Comparison of ENCODE assay signal across 8 mouse cellular contexts in genomic region chr2:30132801-30133612, GRCm38 (mm10). TPM values are rescaled to one million over a fixed set of nuclear protein-coding genes. Genes with fewer than 3 reads are reported as not detected.
A peak's percentile ranks its signal among the peaks of the same experiment; 100 is the strongest.
DNase-seq lines count a peak whose midpoint lies in the region; ATAC-seq and TF ChIP-seq lines count a peak whose summit lies in the region.

No protein-coding gene starts in this region.

- ATAC-seq in heart, embryonic 13.5 days (ENCODE audit: extremely low read depth, insufficient number of reproducible peaks, low FRiP score, low TSS enrichment), result no peak
- ATAC-seq in megakaryocyte, adult 5-6 weeks (ENCODE audit: poor library complexity, severe bottlenecking), result peak; percentile 39

- peaks cover 29% of the 10 kb centered on the region for H3K36me3 ChIP-seq in heart, embryonic 13.5 days

- peak; percentile 12 for DNase-seq in embryo, embryonic 10.5 days (ENCODE audit: low spot score)
- no peak for DNase-seq in embryo, embryonic 10 days (ENCODE audit: low spot score)
- DNase-seq in kidney, postnatal 10 days, result peak; percentile 78
- no peak for DNase-seq in layer of hippocampus, adult 8-10 months (ENCODE audit: low spot score in 2 of 2)
- DNase-seq in retina, postnatal 1 day, result no peak

- peak overlapping the region; percentile 67 for H3K4me3 ChIP-seq in cortical plate, adult 2 months (ENCODE audit: insufficient read depth, low read length)
- peak overlapping the region; percentile 91 for H3K4me3 ChIP-seq in heart, embryonic 13.5 days

- TF ChIP-seq POLR2A in cortical plate, adult 2 months (IDR thresholded peaks at IDR 0.05; ENCODE audit: extremely low read depth, insufficient read depth, low read length), result no peak

- H3K9ac ChIP-seq in heart, embryonic 13.5 days, result peak overlapping the region; percentile 95

- peak overlapping the region; percentile 24; the same call in 1 of the 2 replicates for H3K27ac ChIP-seq in cortical plate, adult 2 months (ENCODE audit: insufficient read depth, low read length)
- H3K27ac ChIP-seq in heart, embryonic 13.5 days (replicated peaks), result peak overlapping the region; percentile 90

- WGBS in heart, embryonic 13.5 days, result 19% methylated on average over 16 of the region's 16 CpGs

- no peaks in the 10 kb centered on the region for H3K9me3 ChIP-seq in heart, embryonic 13.5 days

- H3K4me1 ChIP-seq in cortical plate, adult 2 months (ENCODE audit: control insufficient read depth, insufficient read depth, low read length), result peaks cover 2% of the 10 kb centered on the region; the same call in 1 of the 2 replicates
- peaks cover 24% of the 10 kb centered on the region for H3K4me1 ChIP-seq in heart, embryonic 13.5 days

- H3K4me2 ChIP-seq in heart, embryonic 13.5 days, result peak overlapping the region; percentile 84

- H3K27me3 ChIP-seq in heart, embryonic 13.5 days (replicated peaks), result no peaks in the 10 kb centered on the region

- TF ChIP-seq CTCF in cortical plate, adult 2 months (IDR thresholded peaks at IDR 0.05; ENCODE audit: extremely low read depth, insufficient read depth, low read length), result no peak

RNA-seq across cellular contexts. Expression of gene Tbc1d13, which starts 0.5 kb away (rescaled TPM):
- 43.4 and 43.8 TPM in 2 replicates for polyA plus RNA-seq in cortical plate, adult 2 months (2012; rRNA removed)
- polyA plus RNA-seq in heart, embryonic 13.5 days (2015; fragmentation: Nextera tagmentation; extraction: Ambion mirVana), result 5.1 and 5.5 TPM in 2 replicates
- 21.2 and 25.8 TPM in 2 replicates for total RNA-seq in megakaryocyte, adult 5-6 weeks (2015)
- 36.5 and 50.0 TPM in 2 replicates for total RNA-seq in megakaryocyte, adult 5-6 weeks (2017)
- total RNA-seq in layer of hippocampus, adult 8-10 months (2022), result 10 to 100 TPM; 49.6 to 61.9 (median 58.5) TPM

RNA-seq across cellular contexts. Expression of gene Zer1, which starts 8.6 kb away (rescaled TPM):
- 155 and 173 TPM in 2 replicates for polyA plus RNA-seq in cortical plate, adult 2 months (2012; rRNA removed)
- polyA plus RNA-seq in heart, embryonic 13.5 days (2015; fragmentation: Nextera tagmentation; extraction: Ambion mirVana), result 5.6 and 6.3 TPM in 2 replicates
- total RNA-seq in megakaryocyte, adult 5-6 weeks (2015), result 10.1 and 11.7 TPM in 2 replicates
- 8.7 and 10.7 TPM in 2 replicates for total RNA-seq in megakaryocyte, adult 5-6 weeks (2017)
- total RNA-seq in layer of hippocampus, adult 8-10 months (2022), result 100 to 1,000 TPM; 173 to 203 (median 195) TPM

RNA-seq across cellular contexts. Expression of gene Endog, which starts 38.3 kb away (rescaled TPM):
- 32.9 and 33.4 TPM in 2 replicates for polyA plus RNA-seq in cortical plate, adult 2 months (2012; rRNA removed)
- polyA plus RNA-seq in heart, embryonic 13.5 days (2015; fragmentation: Nextera tagmentation; extraction: Ambion mirVana), result 30.4 and 30.6 TPM in 2 replicates
- 2.3 and 4.1 TPM in 2 replicates for total RNA-seq in megakaryocyte, adult 5-6 weeks (2015)
- 2.9 and 4.0 TPM in 2 replicates for total RNA-seq in megakaryocyte, adult 5-6 weeks (2017)
- 10 to 100 TPM; 18.7 to 28.3 (median 21.4) TPM for total RNA-seq in layer of hippocampus, adult 8-10 months (2022)

RNA-seq across cellular contexts. Expression of gene Zdhhc12, which starts 39.6 kb away (rescaled TPM):
- 18.9 and 19.5 TPM in 2 replicates for polyA plus RNA-seq in cortical plate, adult 2 months (2012; rRNA removed)
- 36.5 and 45.5 TPM in 2 replicates for polyA plus RNA-seq in heart, embryonic 13.5 days (2015; fragmentation: Nextera tagmentation; extraction: Ambion mirVana)
- 20.3 and 24.6 TPM in 2 replicates for total RNA-seq in megakaryocyte, adult 5-6 weeks (2015)
- 8.2 and 10.7 TPM in 2 replicates for total RNA-seq in megakaryocyte, adult 5-6 weeks (2017)
- total RNA-seq in layer of hippocampus, adult 8-10 months (2022), result 10 to 100 TPM in 2 of 4 experiments, 1 to 10 TPM in 2; 7.3 to 14.0 (median 10.4) TPM

RNA-seq across cellular contexts. Expression of gene Spout1, which starts 45.3 kb away (rescaled TPM):
- 49.2 and 50.5 TPM in 2 replicates for polyA plus RNA-seq in cortical plate, adult 2 months (2012; rRNA removed)
- 33.6 TPM in 2 replicates for polyA plus RNA-seq in heart, embryonic 13.5 days (2015; fragmentation: Nextera tagmentation; extraction: Ambion mirVana)
- total RNA-seq in megakaryocyte, adult 5-6 weeks (2015), result 5.4 and 5.5 TPM in 2 replicates
- 8.5 and 11.7 TPM in 2 replicates for total RNA-seq in megakaryocyte, adult 5-6 weeks (2017)
- total RNA-seq in layer of hippocampus, adult 8-10 months (2022), result 10 to 100 TPM; 32.9 to 40.2 (median 35.2) TPM

Comparison
In these comparisons a context has a peak if more than half of its experiments do, and no peak if none do; other contexts are left out.
1. DNase-seq: peak in embryo, embryonic 10.5 days (single experiment) and kidney, postnatal 10 days (single experiment); none in embryo, embryonic 10 days (single experiment), layer of hippocampus, adult 8-10 months (0 of 2) and retina, postnatal 1 day (single experiment).
2. RNA of gene Zer1, which starts 8.6 kb away (total RNA-seq): 173 to 203 TPM in layer of hippocampus, adult 8-10 months; 8.7 to 11.7 TPM in megakaryocyte, adult 5-6 weeks; every median in the first group is over 10 times any median in the second.